Mouse (Mus musculus) adrenal gland, postnatal 0 days (tissue): ENCODE results near the gene Cd177. TPM values are rescaled to one million over a fixed set of nuclear protein-coding genes. Genes with fewer than 3 reads are reported as not detected.

Source experiments
- polyA plus RNA-seq: library from polyadenylated mRNA; unstranded; fragments of >200 nt; fragmentation: Nextera tagmentation; extraction: Ambion mirVana; gene quantifications from 2 replicates; pipeline ENCODE4 v1.2.1, GENCODE M21; 2015

Cd177 gene
- 0.63 and 0.84 TPM in 2 replicates for polyA plus RNA-seq

DNA sequence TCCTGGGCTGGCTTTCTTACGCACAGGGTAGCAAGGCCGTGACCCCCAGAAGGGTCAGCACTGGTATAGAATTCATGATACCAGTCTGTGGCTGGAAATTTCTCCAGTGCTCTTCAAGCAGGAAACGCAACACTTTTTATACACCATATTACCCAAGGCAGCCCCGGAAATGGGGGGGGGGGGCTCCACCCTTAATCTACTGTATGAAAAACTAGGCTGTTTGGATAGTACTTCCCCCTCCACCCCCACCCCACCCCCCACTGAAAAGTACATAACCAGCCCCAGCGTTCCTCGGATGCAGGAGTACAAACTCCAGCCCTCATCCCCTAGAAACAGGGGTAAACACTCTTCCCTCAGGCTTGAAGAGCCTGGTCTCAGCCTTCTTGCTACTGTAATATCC is at the start of gene Cd177:
Cd177 (minus strand) TSS at position 101 of the 400 bp plus-strand sequence.

DNA sequence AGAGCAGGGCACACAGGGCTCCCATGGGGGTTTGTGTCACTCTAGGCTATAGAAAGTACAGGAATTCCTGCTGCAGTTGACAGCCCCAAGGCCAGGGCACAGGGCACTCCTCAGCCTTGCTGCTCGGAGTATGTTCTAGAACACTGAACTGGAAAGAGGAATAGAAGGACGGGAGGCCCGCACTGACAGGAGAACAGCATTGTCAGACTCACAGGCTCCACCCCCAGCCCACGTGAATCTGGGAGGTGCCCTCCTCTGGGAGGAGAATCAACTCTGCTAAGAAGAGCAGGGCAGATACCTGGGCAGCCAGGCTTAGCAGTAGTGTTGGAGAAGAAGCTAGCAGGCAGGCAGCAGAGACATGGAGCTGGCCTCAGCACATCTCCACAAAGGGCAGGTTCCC is 16.8 kb upstream of the Cd177 start, which contains the start of gene Ceacam10:
Ceacam10 (plus strand) TSS at position 289 of the 400 bp plus-strand sequence.

DNA sequence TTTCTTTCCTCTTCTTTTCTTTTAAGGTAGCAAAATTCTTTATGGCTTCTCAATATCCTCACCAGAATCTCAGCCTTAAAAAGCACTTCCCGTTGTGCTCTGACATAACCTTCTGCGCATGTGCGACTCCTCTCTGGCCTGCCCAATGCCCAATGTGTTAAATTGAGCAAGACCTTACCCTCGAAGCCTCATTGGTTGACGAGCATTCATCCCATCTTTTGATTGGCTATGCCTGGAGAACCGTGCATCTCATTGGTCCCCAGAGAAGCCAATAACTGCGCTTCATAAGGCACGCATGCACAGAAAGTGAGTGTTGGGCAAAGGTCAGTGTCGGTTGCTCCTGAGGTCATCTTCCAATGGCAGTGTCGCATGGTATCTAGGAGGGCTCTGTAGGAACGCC is 33.3 kb downstream of the Cd177 start, which contains the start of gene Gm4763:
Gm4763 (minus strand) TSS at position 101 of the 400 bp plus-strand sequence.

DNA sequence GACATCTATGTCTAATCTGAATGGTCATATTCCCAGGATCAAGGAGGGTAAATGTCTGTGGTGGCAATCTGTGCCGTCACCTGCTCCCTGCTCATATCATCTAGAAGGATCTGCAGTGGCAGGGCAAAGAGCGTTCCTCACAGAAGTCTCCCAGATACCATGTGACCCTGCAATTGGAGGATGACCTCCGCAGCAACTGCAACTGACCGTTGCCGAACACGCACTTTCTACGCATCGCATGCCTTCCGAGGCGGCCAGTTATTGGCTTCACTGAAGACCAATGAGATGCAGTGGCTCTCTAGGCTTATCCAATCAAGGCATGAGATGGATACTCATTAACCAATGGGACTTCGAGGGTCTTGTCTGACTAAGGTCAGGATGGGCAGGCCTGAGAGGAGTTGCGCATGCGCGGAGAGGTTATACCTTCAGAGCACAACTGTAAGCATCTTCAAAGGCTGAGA is 51.2 kb downstream of the Cd177 start, which contains the start of gene BC049730:
BC049730 (plus strand) TSS at position 411 of the 461 bp plus-strand sequence.

Other genes with a start within 250 kb of the Cd177 start
- gene AC161166.1, start 247.9 kb downstream of the Cd177 start, polyA plus RNA-seq, result 0.11 TPM in 1 of 2 replicates, not detected in the other
- 5.6 and 6.5 TPM in 2 replicates for gene Irgq, start 229.6 kb downstream of the Cd177 start, polyA plus RNA-seq
- 0.28 and 0.41 TPM in 2 replicates for gene Pinlyp, start 214.2 kb downstream of the Cd177 start, polyA plus RNA-seq
- 35.5 and 44.2 TPM in 2 replicates for gene Xrcc1, start 214.0 kb downstream of the Cd177 start, polyA plus RNA-seq
- gene Ethe1, start 172.8 kb downstream of the Cd177 start, polyA plus RNA-seq, result 20.5 and 25.9 TPM in 2 replicates
- gene Zfp575, start 172.7 kb downstream of the Cd177 start, polyA plus RNA-seq, result 2.8 and 5.6 TPM in 2 replicates
- gene Phldb3, start 149.5 kb downstream of the Cd177 start, polyA plus RNA-seq, result 0.30 and 0.36 TPM in 2 replicates
- gene Lypd3, start 123.8 kb downstream of the Cd177 start, polyA plus RNA-seq, result 1.6 and 2.0 TPM in 2 replicates
- gene Tex101, start 83.6 kb downstream of the Cd177 start, polyA plus RNA-seq, result not detected in 2 replicates
- not detected in 2 replicates for gene BC049730, start 51.1 kb downstream of the Cd177 start, polyA plus RNA-seq
- gene Gm4763, start 33.4 kb downstream of the Cd177 start, polyA plus RNA-seq, result not detected in 2 replicates
- 0.36 and 0.82 TPM in 2 replicates for gene Ceacam10, start 16.9 kb upstream of the Cd177 start, polyA plus RNA-seq
- 9.4 and 19.0 TPM in 2 replicates for gene Gm9844, start 101.9 kb upstream of the Cd177 start, polyA plus RNA-seq
- gene Lypd4, start 109.6 kb upstream of the Cd177 start, polyA plus RNA-seq, result not detected in 2 replicates
- not detected in 2 replicates for gene Dmrtc2, start 109.7 kb upstream of the Cd177 start, polyA plus RNA-seq
- gene Rps19, start 124.1 kb upstream of the Cd177 start, polyA plus RNA-seq, result 1,981 and 2,504 TPM in 2 replicates
- 2.2 and 3.0 TPM in 2 replicates for gene Cd79a, start 137.1 kb upstream of the Cd177 start, polyA plus RNA-seq
- 50.7 and 65.6 TPM in 2 replicates for gene Arhgef1, start 142.6 kb upstream of the Cd177 start, polyA plus RNA-seq
- gene Gm4881, start 184.2 kb upstream of the Cd177 start, polyA plus RNA-seq, result not detected in 2 replicates
- gene Rabac1, start 212.4 kb upstream of the Cd177 start, polyA plus RNA-seq, result 474 and 646 TPM in 2 replicates
- gene Atp1a3, start 245.6 kb upstream of the Cd177 start, polyA plus RNA-seq, result 55.3 and 60.0 TPM in 2 replicates